ENCODE assay signal across 8 mouse cellular contexts in genomic region chr12:69447322-69447827, GRCm38 (mm10).
DNase-seq lines count a peak whose midpoint lies in the region; ATAC-seq lines count a peak whose summit lies in the region.

No protein-coding gene starts in this region.

- ATAC-seq in heart, embryonic 11.5 days (replicated peaks; ENCODE audit: insufficient number of reproducible peaks, low FRiP score, low TSS enrichment): no peak
- no peak for ATAC-seq in hindbrain, embryonic 15.5 days (ENCODE audit: low FRiP score, low read depth)
- ATAC-seq in midbrain, embryonic 12.5 days (ENCODE audit: low FRiP score, low read depth): no peak

- no peaks in the 10 kb centered on the region for H3K36me3 ChIP-seq in heart, embryonic 11.5 days (ENCODE audit: control insufficient read depth, insufficient read depth, low read length)
- no peaks in the 10 kb centered on the region for H3K36me3 ChIP-seq in hindbrain, embryonic 15.5 days
- no peaks in the 10 kb centered on the region for H3K36me3 ChIP-seq in midbrain, embryonic 12.5 days

- 62% methylated on average over 9 of the region's 9 CpGs for WGBS in heart, embryonic 11.5 days (ENCODE audit: insufficient replicate concordance)
- WGBS in hindbrain, embryonic 15.5 days: 81% methylated on average over 9 of the region's 9 CpGs
- 79% methylated on average over 9 of the region's 9 CpGs for WGBS in midbrain, embryonic 12.5 days

- peaks cover 7% of the 10 kb centered on the region; the same call in 1 of the 2 replicates for H3K4me1 ChIP-seq in heart, embryonic 11.5 days (ENCODE audit: control insufficient read depth, insufficient read depth, low read length)
- H3K4me1 ChIP-seq in hindbrain, embryonic 15.5 days (replicated peaks): peaks cover 15% of the 10 kb centered on the region
- peaks cover 17% of the 10 kb centered on the region for H3K4me1 ChIP-seq in midbrain, embryonic 12.5 days

- intact Hi-C loops in left cerebral cortex, postnatal 36 days (cut with DNase I): no loop called here

- H3K27ac ChIP-seq in heart, embryonic 11.5 days (ENCODE audit: low read depth, low read length): no peak overlapping the region
- H3K27ac ChIP-seq in hindbrain, embryonic 15.5 days (replicated peaks): peak overlapping the region; percentile 61
- peak overlapping the region; percentile 70; the same call in 1 of the 2 replicates for H3K27ac ChIP-seq in midbrain, embryonic 12.5 days (replicated peaks)

- no peak overlapping the region for H3K4me2 ChIP-seq in heart, embryonic 11.5 days
- H3K4me2 ChIP-seq in hindbrain, embryonic 15.5 days: no peak overlapping the region
- H3K4me2 ChIP-seq in midbrain, embryonic 12.5 days (replicated peaks): no peak overlapping the region

- DNase-seq in heart, adult 11 months: peak; percentile 96
- DNase-seq in T-cell, adult 2 months (ENCODE audit: low spot score): peak; percentile 33
- no peak for DNase-seq in frontal cortex, postnatal 14 days (ENCODE audit: low spot score in 2 of 2)
- DNase-seq in cerebellum, adult 8-10 months: no peak
- no peak for DNase-seq in left cerebral cortex, postnatal 36 days (ENCODE audit: low spot score in 2 of 2)

- no peaks in the 10 kb centered on the region for H3K9me3 ChIP-seq in heart, embryonic 11.5 days (replicated peaks; ENCODE audit: control insufficient read depth, low read length)
- no peaks in the 10 kb centered on the region for H3K9me3 ChIP-seq in hindbrain, embryonic 15.5 days
- no peaks in the 10 kb centered on the region for H3K9me3 ChIP-seq in midbrain, embryonic 12.5 days

- no peaks in the 10 kb centered on the region for H3K27me3 ChIP-seq in heart, embryonic 11.5 days (ENCODE audit: control insufficient read depth, insufficient read depth, low read length)
- H3K27me3 ChIP-seq in hindbrain, embryonic 15.5 days: no peaks in the 10 kb centered on the region
- no peaks in the 10 kb centered on the region; the same call in 1 of the 2 replicates for H3K27me3 ChIP-seq in midbrain, embryonic 12.5 days

- H3K9ac ChIP-seq in heart, embryonic 11.5 days (ENCODE audit: low read depth, low read length): no peak overlapping the region
- H3K9ac ChIP-seq in hindbrain, embryonic 15.5 days: no peak overlapping the region
- H3K9ac ChIP-seq in midbrain, embryonic 12.5 days (replicated peaks): no peak overlapping the region

- no peak overlapping the region for H3K4me3 ChIP-seq in heart, embryonic 11.5 days (ENCODE audit: low read depth, low read length)
- no peak overlapping the region for H3K4me3 ChIP-seq in hindbrain, embryonic 15.5 days
- no peak overlapping the region for H3K4me3 ChIP-seq in midbrain, embryonic 12.5 days

Comparison
In these comparisons a context has a peak if more than half of its experiments do, and no peak if none do; other contexts are left out.
1. DNase-seq: peak in heart, adult 11 months (single experiment) and T-cell, adult 2 months (single experiment); none in frontal cortex, postnatal 14 days (0 of 2), cerebellum, adult 8-10 months (single experiment) and left cerebral cortex, postnatal 36 days (0 of 2).